Mouse (Mus musculus): ENCODE results near the gene Foxn3. TPM values are rescaled to one million over a fixed set of nuclear protein-coding genes. Genes with fewer than 3 reads are reported as not detected.

The Foxn3 gene
- polyA plus RNA-seq, 1 experiment: 91.0 TPM

DNA sequence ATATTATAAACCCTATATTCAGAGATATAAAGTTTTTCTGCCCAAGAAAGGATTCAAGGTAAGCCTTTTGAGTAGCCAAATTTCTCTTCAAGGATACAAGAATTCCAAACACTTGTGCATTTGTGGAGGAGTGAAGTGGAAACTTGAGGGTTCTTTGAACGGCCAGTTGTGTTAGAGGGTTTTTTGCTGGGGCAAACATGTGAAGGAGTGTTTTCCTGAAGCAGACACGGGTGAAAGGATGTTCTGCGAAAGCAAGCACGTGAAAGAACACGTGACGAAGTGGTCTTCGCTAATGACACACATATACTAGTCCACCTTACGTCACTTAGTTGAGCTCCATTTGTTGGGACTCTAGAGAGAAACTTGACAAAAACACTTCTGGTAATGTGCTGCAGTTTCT lies 162.5 kb downstream of the Foxn3 start:
- no peak overlapping the region for H3K4me3 ChIP-seq (ENCODE audit: insufficient read depth, low read depth, low read length)
- TF ChIP-seq POLR2A (IDR thresholded peaks at IDR 0.05; ENCODE audit: insufficient read depth, low read depth, low read length) (no peak), CTCF (IDR thresholded peaks at IDR 0.05; ENCODE audit: insufficient read depth, low read depth, low read length) (no peak)
- 97% methylated on average over 8 of the region's 8 CpGs for WGBS
- H3K4me1 ChIP-seq (ENCODE audit: control insufficient read depth, insufficient read depth, low read length): peaks cover 4% of the 10 kb centered on the region; the same call in 1 of the 2 replicates
- H3K27ac ChIP-seq (ENCODE audit: insufficient read depth, low read depth, low read length): no peak overlapping the region

DNA sequence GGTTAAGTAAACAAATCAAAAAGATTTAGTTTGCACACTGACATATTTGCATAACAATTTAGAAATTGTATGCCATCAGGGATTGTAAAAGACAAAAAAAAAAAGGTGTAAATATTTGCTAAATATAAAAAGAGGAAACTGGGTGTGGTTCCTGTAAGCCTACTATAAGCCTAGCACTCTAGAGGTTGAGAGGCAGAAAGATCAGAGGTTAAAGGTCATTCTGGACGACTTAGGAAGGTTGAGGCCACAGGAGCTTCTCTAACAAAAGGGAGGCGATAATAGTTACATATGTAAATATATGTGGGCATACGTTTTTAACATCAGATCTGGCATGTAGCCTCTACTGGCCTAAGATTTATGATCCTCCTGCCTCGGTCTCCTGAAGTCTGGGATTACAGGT lies 163.8 kb downstream of the Foxn3 start:
- H3K4me3 ChIP-seq (ENCODE audit: insufficient read depth, low read depth, low read length): no peak overlapping the region
- 93% methylated on average over 4 of the region's 4 CpGs for WGBS
- H3K27ac ChIP-seq (ENCODE audit: insufficient read depth, low read depth, low read length): no peak overlapping the region
- TF ChIP-seq CTCF (IDR thresholded peaks at IDR 0.05; ENCODE audit: insufficient read depth, low read depth, low read length): no peak
- TF ChIP-seq POLR2A (IDR thresholded peaks at IDR 0.05; ENCODE audit: insufficient read depth, low read depth, low read length): no peak
- no peaks in the 10 kb centered on the region for H3K4me1 ChIP-seq (ENCODE audit: control insufficient read depth, insufficient read depth, low read length)

DNA sequence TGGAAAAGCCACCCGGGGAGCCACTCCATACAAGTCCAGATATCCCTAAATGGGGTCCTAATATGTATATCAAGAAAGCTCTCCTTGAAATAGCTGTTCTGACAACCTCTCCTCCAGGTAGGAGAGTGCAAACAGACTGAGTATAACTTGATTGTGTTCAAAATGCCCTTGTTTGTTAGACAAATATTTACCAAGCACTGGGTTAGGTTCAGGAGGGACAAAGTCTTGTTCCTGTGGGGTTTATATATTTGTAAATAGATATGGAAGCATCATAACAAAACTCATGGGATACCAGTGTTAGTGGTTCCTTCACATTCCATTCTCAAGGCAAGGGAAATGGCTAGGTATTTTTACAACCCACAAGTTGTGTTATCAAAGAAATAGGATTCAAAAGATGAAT lies 166.9 kb downstream of the Foxn3 start:
- TF ChIP-seq POLR2A (IDR thresholded peaks at IDR 0.05; ENCODE audit: insufficient read depth, low read depth, low read length) (no peak), CTCF (IDR thresholded peaks at IDR 0.05; ENCODE audit: insufficient read depth, low read depth, low read length) (no peak)
- 100% methylated on average over 1 of the region's 1 CpGs for WGBS
- no peak overlapping the region for H3K4me3 ChIP-seq (ENCODE audit: insufficient read depth, low read depth, low read length)
- peaks cover 5% of the 10 kb centered on the region; the same call in 1 of the 2 replicates for H3K4me1 ChIP-seq (ENCODE audit: control insufficient read depth, insufficient read depth, low read length)
- H3K27ac ChIP-seq (ENCODE audit: insufficient read depth, low read depth, low read length): no peak overlapping the region

DNA sequence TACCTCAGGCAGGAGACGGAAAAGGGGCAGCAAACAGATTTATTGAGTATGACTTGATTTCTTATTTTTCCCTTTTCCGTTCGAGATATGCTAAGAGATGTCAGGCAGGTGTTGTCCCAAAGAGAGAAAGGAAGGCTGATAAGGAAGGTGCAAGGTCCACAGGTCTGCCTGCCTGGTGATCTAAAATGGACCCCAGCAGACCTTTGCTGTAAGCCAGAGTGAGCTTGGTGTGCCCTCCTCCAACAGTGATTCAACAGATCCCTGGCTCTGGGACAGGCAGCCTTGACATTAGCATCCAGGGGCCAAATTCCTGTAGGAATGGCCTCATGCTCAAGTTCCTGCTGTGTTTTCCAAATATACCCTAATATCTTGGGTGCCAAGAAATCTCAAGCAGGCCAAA lies 168.3 kb downstream of the Foxn3 start:
- TF ChIP-seq POLR2A (IDR thresholded peaks at IDR 0.05; ENCODE audit: insufficient read depth, low read depth, low read length) (no peak), CTCF (IDR thresholded peaks at IDR 0.05; ENCODE audit: insufficient read depth, low read depth, low read length) (no peak)
- Histone ChIP-seq H3K4me1 (ENCODE audit: control insufficient read depth, insufficient read depth, low read length) (peaks cover 5% of the 10 kb centered on the region; the same call in 1 of the 2 replicates), H3K4me3 (ENCODE audit: insufficient read depth, low read depth, low read length) (no peak overlapping the region), H3K27ac (ENCODE audit: insufficient read depth, low read depth, low read length) (no peak overlapping the region)
- WGBS: 92% methylated on average over 3 of the region's 3 CpGs

DNA sequence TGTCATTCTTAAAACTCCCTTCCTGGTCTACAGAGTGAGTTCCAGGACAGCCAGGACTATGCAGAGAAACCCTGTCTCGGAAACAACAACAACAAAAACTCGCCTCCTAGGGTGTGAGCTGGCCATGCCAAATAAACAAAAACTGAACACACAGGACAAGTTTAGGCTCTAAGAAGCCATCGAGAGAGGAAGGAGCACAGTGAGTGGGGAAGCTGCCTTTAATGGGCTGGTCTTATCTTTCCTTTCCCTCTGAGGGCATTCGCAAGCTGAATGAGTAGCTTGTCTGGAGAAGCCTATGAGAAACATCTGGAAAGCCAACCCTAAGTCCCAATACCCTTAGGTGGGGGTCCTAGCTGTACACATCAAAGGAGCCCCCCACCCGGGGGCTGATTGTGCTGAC lies 168.7 kb downstream of the Foxn3 start:
- WGBS: 74% methylated on average over 5 of the region's 5 CpGs
- TF ChIP-seq POLR2A (IDR thresholded peaks at IDR 0.05; ENCODE audit: insufficient read depth, low read depth, low read length): no peak
- TF ChIP-seq CTCF (IDR thresholded peaks at IDR 0.05; ENCODE audit: insufficient read depth, low read depth, low read length): no peak
- Histone ChIP-seq H3K4me3 (ENCODE audit: insufficient read depth, low read depth, low read length) (no peak overlapping the region), H3K27ac (ENCODE audit: insufficient read depth, low read depth, low read length) (no peak overlapping the region), H3K4me1 (ENCODE audit: control insufficient read depth, insufficient read depth, low read length) (peaks cover 5% of the 10 kb centered on the region; the same call in 1 of the 2 replicates)

DNA sequence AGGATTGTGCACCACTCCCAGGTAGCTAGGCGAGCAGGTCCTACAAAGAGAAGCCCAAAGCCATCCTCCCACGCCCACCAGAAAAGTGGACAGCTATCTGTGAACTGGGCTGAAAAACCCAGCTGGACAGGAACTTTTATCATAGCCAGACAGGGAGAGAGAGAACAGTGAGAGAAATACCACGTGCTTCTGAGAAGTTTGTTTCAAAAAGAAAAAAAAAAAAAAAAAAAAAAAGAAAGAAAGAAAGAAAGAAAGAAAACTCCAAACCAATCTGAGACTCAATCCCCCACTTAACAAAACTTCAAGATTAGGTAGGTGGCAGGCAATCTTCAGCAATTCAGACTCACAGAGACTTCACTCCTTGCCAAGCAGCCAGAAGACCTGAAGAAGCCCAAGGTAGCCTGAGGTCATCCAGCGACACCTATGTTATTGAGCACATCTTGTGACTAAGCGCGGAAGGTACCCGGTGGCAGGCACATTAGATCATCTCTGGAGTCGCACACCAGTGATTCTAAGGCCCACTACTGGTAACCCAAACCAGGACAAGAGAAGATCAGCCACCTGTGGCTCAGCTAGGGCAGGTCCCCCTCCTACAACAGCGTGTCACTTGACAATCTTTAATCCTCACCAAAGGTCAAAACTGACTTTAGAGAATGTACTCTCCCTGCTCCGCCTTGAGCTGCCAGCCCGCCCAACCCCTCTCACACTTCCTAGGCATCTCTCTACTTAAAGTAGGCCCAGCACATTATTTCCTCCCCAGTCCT lies 169.3 kb downstream of the Foxn3 start:
- no peak for TF ChIP-seq POLR2A (IDR thresholded peaks at IDR 0.05; ENCODE audit: insufficient read depth, low read depth, low read length)
- TF ChIP-seq CTCF (IDR thresholded peaks at IDR 0.05; ENCODE audit: insufficient read depth, low read depth, low read length): no peak
- peak overlapping the region; percentile 64; the same call in 1 of the 2 replicates for H3K4me3 ChIP-seq (ENCODE audit: insufficient read depth, low read depth, low read length)
- no peak overlapping the region for H3K27ac ChIP-seq (ENCODE audit: insufficient read depth, low read depth, low read length)
- peaks cover 5% of the 10 kb centered on the region; the same call in 1 of the 2 replicates for H3K4me1 ChIP-seq (ENCODE audit: control insufficient read depth, insufficient read depth, low read length)
- WGBS: 70% methylated on average over 11 of the region's 11 CpGs

DNA sequence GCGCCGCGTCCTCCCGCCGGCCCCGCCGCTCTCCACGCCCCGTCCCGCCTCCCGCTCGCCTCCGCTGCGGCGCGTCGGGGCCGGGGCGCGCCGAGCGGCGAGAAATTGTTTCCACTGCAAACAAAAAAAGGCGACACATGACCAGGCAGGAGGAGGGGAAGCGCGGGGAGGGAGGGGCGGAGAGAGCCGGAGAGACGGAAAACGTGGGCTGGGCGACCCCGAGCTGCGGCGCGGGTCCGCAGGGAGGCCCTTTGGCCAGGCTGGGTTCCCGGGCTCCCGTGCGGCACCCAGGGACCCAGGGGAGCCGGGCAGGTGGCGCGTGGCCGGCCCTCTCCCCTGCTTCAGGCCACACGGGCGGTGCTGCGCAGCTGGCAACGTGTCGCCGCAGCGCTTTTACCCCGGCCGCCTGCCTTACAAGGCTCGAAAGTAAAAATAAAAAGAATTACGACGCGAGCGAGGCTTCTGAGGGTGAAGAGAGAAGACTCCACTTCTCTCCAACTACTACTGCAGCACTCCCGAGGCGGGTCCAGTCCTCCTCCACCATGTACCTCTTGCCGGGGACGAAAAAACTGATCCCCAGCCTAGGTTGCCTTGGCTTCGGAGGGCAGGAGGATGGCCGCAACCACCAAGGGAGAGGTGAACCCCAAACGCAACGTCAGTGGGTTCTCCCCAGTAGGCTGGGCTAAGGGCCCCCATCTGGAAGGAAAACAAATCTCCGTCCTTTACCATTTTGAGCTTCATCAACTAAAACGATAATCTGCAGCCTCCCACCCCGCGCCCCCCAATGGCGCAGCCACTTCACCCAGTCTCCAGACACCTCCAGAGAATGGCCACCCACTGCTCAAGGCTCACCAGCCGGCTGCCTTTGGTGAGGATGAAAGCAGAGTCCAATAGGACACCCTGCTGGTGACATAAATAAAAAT lies 170.2 kb downstream of the Foxn3 start:
- no peak for TF ChIP-seq CTCF (IDR thresholded peaks at IDR 0.05; ENCODE audit: insufficient read depth, low read depth, low read length)
- TF ChIP-seq POLR2A (IDR thresholded peaks at IDR 0.05; ENCODE audit: insufficient read depth, low read depth, low read length): peak; percentile 19; the same call in 1 of the 2 replicates
- peak overlapping the region; percentile 47; the same call in 1 of the 2 replicates for H3K27ac ChIP-seq (ENCODE audit: insufficient read depth, low read depth, low read length)
- H3K4me1 ChIP-seq (ENCODE audit: control insufficient read depth, insufficient read depth, low read length): peaks cover 5% of the 10 kb centered on the region; the same call in 1 of the 2 replicates
- WGBS: 2% methylated on average over 59 of the region's 71 CpGs
- peak overlapping the region; percentile 64 for H3K4me3 ChIP-seq (ENCODE audit: insufficient read depth, low read depth, low read length)

DNA sequence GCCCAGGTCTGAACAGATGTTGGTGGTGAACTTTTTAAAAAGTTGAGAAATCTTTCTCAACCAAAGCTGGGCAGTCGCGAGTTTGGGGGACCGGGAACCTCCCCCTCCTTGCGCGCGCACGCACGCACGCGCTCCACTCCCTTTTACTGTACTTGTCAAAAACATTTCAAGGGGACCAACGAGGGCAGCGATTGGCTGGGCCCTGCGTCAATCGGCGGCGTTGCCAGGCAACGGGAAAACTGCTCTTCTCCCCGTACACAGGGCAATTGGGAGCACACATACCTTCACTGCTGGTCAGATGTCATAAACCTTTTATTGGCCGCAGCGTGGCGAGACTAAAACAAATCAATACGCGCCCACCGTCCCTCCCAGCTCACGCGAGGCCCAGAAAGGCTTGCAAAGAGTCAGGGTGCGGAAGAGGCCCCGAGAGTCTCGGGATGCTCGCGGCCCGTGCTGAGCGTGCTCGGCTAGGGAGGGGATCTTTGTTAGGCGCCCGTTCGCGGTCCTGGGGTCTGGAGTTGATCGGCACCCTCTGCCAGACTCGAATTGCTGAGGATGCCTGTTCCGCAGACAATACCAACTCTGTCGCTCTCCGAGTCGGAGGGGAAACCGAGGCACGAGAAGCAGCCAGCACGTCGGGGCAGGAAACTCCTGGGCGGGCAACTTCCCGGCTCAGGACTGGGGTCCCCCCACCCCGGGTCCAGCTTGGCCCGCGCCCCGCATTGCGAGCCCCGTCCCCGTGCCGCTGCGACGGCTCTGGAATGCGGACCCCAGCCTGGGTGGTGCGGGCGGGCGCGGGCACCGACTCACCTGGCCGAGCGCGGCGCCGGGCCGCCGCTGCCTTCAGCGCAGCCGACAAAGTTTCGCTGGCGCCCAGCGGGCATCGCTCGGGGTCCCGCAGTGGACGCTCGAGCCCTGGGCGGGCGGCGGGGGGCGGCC lies 171.2 kb downstream of the Foxn3 start:
- H3K4me3 ChIP-seq (ENCODE audit: insufficient read depth, low read depth, low read length): peak overlapping the region; percentile 64
- under 1% methylated on average over 87 of the region's 87 CpGs for WGBS

More for the DNA sequence above, 171.2 kb downstream of the Foxn3 start:
- Histone ChIP-seq H3K4me1 (ENCODE audit: control insufficient read depth, insufficient read depth, low read length) (peaks cover 5% of the 10 kb centered on the region; the same call in 1 of the 2 replicates), H3K27ac (ENCODE audit: insufficient read depth, low read depth, low read length) (no peak overlapping the region)
- TF ChIP-seq POLR2A (IDR thresholded peaks at IDR 0.05; ENCODE audit: insufficient read depth, low read depth, low read length): no peak
- TF ChIP-seq CTCF (IDR thresholded peaks at IDR 0.05; ENCODE audit: insufficient read depth, low read depth, low read length): no peak

All from olfactory bulb, adult 2 months (tissue).